In the genomic region with DNA sequence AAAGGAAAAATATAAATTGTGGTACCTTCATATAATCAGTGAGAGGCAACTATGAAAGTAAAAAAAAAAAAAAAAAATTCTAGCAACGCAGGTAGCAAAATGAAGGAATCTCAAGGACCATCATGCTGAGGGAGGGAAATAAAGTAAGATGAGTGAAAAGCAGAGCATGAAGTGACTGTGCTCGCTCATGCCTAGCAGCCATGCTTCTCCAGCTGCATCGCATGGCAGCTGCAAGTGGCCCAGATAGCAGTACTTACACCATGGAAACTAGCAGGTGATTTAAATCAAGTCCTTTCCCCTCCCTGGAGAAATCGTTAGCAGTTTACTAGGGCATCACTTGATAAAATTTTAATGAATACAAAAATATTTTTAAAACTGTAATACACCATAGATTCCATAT, we compare ENCODE assay signal across 22 mouse cellular contexts. TPM values are rescaled to one million over a fixed set of nuclear protein-coding genes. Genes with fewer than 3 reads are reported as not detected.
"Had no signal": no experiment of that assay in that cellular context is flagged by ENCODE, and none has a peak within 500 bp of the region (broad histone marks: within the 10 kb centered on the region; RNA-seq: fewer than 3 reads in every experiment).

No protein-coding gene starts in this region.

- H3K4me1 ChIP-seq: liver, embryonic 13.5 days; liver, embryonic 15.5 days; lung, embryonic 15.5 days; midbrain, embryonic 13.5 days; midbrain, embryonic 15.5 days; neural tube, embryonic 12.5 days; stomach, embryonic 15.5 days had no signal

- H3K4me3 ChIP-seq: liver, embryonic 13.5 days; liver, embryonic 15.5 days; lung, embryonic 15.5 days; midbrain, embryonic 13.5 days; midbrain, embryonic 15.5 days; neural tube, embryonic 12.5 days; stomach, embryonic 15.5 days had no signal

- H3K27ac ChIP-seq: liver, embryonic 13.5 days; liver, embryonic 15.5 days; lung, embryonic 15.5 days; macrophage; midbrain, embryonic 13.5 days; midbrain, embryonic 15.5 days; neural tube, embryonic 12.5 days; stomach, embryonic 15.5 days; stomach, postnatal 0 days had no signal

- H3K9ac ChIP-seq: liver, embryonic 13.5 days; liver, embryonic 15.5 days; liver, postnatal 0 days; lung, embryonic 15.5 days; midbrain, embryonic 13.5 days; midbrain, embryonic 15.5 days; neural tube, embryonic 12.5 days; stomach, embryonic 15.5 days had no signal

- H3K27me3 ChIP-seq: liver, embryonic 13.5 days; liver, embryonic 15.5 days; lung, embryonic 15.5 days; midbrain, embryonic 13.5 days; midbrain, embryonic 15.5 days; neural tube, embryonic 12.5 days; stomach, embryonic 15.5 days had no signal

- DNase-seq: liver, embryonic 13.5 days; liver, postnatal 0 days; lung, adult 2 months; lung, postnatal 14 days; lung, postnatal 36 days; right cerebral cortex, postnatal 25 days; right cerebral cortex, postnatal 4 days; spleen, adult 18-20 months; thymus, adult 2 months; thymus, postnatal 25 days; thymus, postnatal 4 days had no signal

- H3K36me3 ChIP-seq: liver, embryonic 13.5 days; liver, embryonic 15.5 days; lung, embryonic 15.5 days; midbrain, embryonic 13.5 days; midbrain, embryonic 15.5 days; neural tube, embryonic 12.5 days; stomach, embryonic 15.5 days had no signal

- H3K4me2 ChIP-seq: liver, embryonic 13.5 days; liver, embryonic 15.5 days; lung, embryonic 15.5 days; midbrain, embryonic 11.5 days; midbrain, embryonic 13.5 days; midbrain, embryonic 15.5 days; neural tube, embryonic 12.5 days; stomach, embryonic 15.5 days had no signal

- ATAC-seq: liver, postnatal 0 days; lung, postnatal 0 days; midbrain, embryonic 13.5 days; midbrain, embryonic 15.5 days had no signal

- H3K9me3 ChIP-seq: liver, embryonic 13.5 days; liver, embryonic 15.5 days; lung, embryonic 15.5 days; midbrain, embryonic 13.5 days; midbrain, embryonic 15.5 days; neural tube, embryonic 12.5 days; stomach, embryonic 15.5 days had no signal

RNA-seq across cellular contexts. Expression of a gene that starts 34.3 kb away (rescaled TPM):
- total RNA-seq: neutrophil, adult 5-6 weeks had no signal

RNA-seq across cellular contexts. Expression of a gene that starts 34.4 kb away (rescaled TPM):
- total RNA-seq: neutrophil, adult 5-6 weeks had no signal
